Mouse (Mus musculus): ENCODE measurements around the gene Ace3. TPM values are rescaled to one million over a fixed set of nuclear protein-coding genes. Genes with fewer than 3 reads are reported as not detected.

The Ace3 gene
- total RNA-seq, 2 experiments from 2014 or later: not detected

- no peak for DNase-seq
These were observed 49.9 kb downstream of the Ace3 start for GRCm38 (mm10) chr11:106044349-106044748.

- DNase-seq: no peak
These were observed 50.8 kb downstream of the Ace3 start for GRCm38 (mm10) chr11:106045256-106045655.

- DNase-seq: no peak
These were observed 51.3 kb downstream of the Ace3 start for GRCm38 (mm10) chr11:106045780-106046179.

GRCm38 (mm10) chr11:106046584-106046983, 52.1 kb downstream of the Ace3 start:
- DNase-seq: no peak

GRCm38 (mm10) chr11:106053921-106054320, 59.4 kb downstream of the Ace3 start:
- DNase-seq: no peak

GRCm38 (mm10) chr11:106054600-106054999, 60.1 kb downstream of the Ace3 start:
- DNase-seq: no peak

Other genes starting within 250 kb of the Ace3 start
- 1 to 10 TPM; 6.9 to 9.0 TPM for gene Cyb561, start 41.3 kb upstream of the Ace3 start, total RNA-seq (2021)
- 10 to 100 TPM; 22.2 to 25.1 TPM for gene Ace, start 26.7 kb upstream of the Ace3 start, total RNA-seq (2021)
- under 1 TPM in 1 of 2 experiments, not detected in 1; 0.15 TPM for gene Kcnh6, start 13.4 kb downstream of the Ace3 start, total RNA-seq (2021)
- gene Dcaf7, start 42.2 kb downstream of the Ace3 start, total RNA-seq (2021): 10 to 100 TPM; 40.0 to 41.6 TPM
- gene Taco1, start 71.4 kb downstream of the Ace3 start, total RNA-seq (2021): 10 to 100 TPM; 65.6 to 68.9 TPM
- 10 to 100 TPM; 35.0 to 37.3 TPM for gene Map3k3, start 89.9 kb downstream of the Ace3 start, total RNA-seq (2021)
- gene Gm10840, start 166.2 kb downstream of the Ace3 start, total RNA-seq (2021): not detected
- 10 to 100 TPM in 1 of 2 experiments, 1 to 10 TPM in 1; 3.5 to 12.3 TPM for gene Limd2, start 166.2 kb downstream of the Ace3 start, total RNA-seq (2021)
- gene Strada, start 207.5 kb downstream of the Ace3 start, total RNA-seq (2021): 1 to 10 TPM; 6.2 to 8.0 TPM
- gene Ccdc47, start 221.7 kb downstream of the Ace3 start, total RNA-seq (2021): 10 to 100 TPM; 70.0 to 74.0 TPM
- 10 to 100 TPM; 24.1 to 26.7 TPM for gene Ddx42, start 222.3 kb downstream of the Ace3 start, total RNA-seq (2021)

Measured in heart, adult 18-20 months (tissue).